Mouse (Mus musculus): ENCODE data around the gene Loxl1.

DNA sequence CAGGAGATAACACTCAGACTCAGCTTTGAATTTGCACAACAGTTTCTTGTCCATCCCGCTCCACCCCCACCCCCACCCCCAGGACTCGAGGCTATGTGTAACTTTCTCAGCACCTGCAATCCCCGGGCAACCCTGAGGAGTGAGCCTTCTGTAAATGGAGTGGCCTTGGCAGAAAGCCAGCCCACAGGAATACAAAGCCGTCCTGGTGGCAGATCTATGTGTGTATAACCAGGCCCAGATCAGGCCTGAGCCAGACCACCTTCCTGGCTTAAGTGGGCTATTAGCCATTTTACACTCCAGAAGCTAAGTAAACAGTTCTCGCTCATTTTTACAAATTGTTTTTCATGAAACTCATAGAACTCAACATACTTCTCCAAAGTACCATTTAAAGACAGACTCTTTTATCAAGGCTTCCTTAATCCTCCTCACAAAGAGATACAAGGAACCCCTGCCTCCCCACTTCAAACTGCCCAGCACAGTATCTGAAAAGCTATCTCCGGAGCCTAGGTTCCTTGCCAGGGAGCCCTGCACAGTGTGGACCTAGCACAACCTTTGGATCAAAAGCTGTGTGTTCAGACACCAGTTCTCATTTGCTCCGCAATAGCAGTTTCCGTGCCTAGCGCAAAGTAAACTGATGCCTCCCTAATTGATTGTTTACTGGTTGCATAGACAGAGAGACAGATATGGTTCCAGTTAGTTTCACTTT lies 71.1 kb downstream of the Loxl1 start:
- TF ChIP-seq CTCF (IDR thresholded peaks at IDR 0.05; ENCODE audit: low read depth) (no peak), EP300 (IDR thresholded peaks at IDR 0.05; ENCODE audit: low read depth) (no peak)

All from liver, postnatal 0 days (tissue).